14 mouse cellular contexts compared by ENCODE assay signal in genomic region chr6:134324001-134324400, GRCm38 (mm10).
"Had no signal": no experiment of that assay in that cellular context is flagged by ENCODE, and none has a peak within 500 bp of the region (broad histone marks: within the 10 kb centered on the region; RNA-seq: fewer than 3 reads in every experiment).

No protein-coding gene starts in this region.

- H3K4me1 ChIP-seq: lung, embryonic 15.5 days; midbrain, embryonic 13.5 days; midbrain, embryonic 15.5 days; neural tube, embryonic 12.5 days had no signal

- H3K27ac ChIP-seq: lung, embryonic 15.5 days; macrophage; midbrain, embryonic 13.5 days; midbrain, embryonic 15.5 days; neural tube, embryonic 12.5 days had no signal

- ATAC-seq: lung, postnatal 0 days; midbrain, embryonic 13.5 days; midbrain, embryonic 15.5 days had no signal

- H3K9me3 ChIP-seq: lung, embryonic 15.5 days; midbrain, embryonic 13.5 days; midbrain, embryonic 15.5 days; neural tube, embryonic 12.5 days had no signal

- DNase-seq: lung, adult 2 months; lung, postnatal 14 days; lung, postnatal 36 days; right cerebral cortex, postnatal 14 days; thymus, adult 18-20 months; thymus, postnatal 14 days; thymus, postnatal 36 days had no signal

- H3K27me3 ChIP-seq: lung, embryonic 15.5 days; midbrain, embryonic 13.5 days; midbrain, embryonic 15.5 days; neural tube, embryonic 12.5 days had no signal

- H3K36me3 ChIP-seq: lung, embryonic 15.5 days; midbrain, embryonic 13.5 days; midbrain, embryonic 15.5 days; neural tube, embryonic 12.5 days had no signal

- H3K9ac ChIP-seq: lung, embryonic 15.5 days; midbrain, embryonic 13.5 days; midbrain, embryonic 15.5 days; neural tube, embryonic 12.5 days had no signal

- H3K4me2 ChIP-seq: lung, embryonic 15.5 days; midbrain, embryonic 11.5 days; midbrain, embryonic 13.5 days; midbrain, embryonic 15.5 days; neural tube, embryonic 12.5 days had no signal

- H3K4me3 ChIP-seq: lung, embryonic 15.5 days; midbrain, embryonic 13.5 days; midbrain, embryonic 15.5 days; neural tube, embryonic 12.5 days had no signal
